Mouse (Mus musculus): ENCODE results near the gene Ppp3ca. TPM values are rescaled to one million over a fixed set of nuclear protein-coding genes. Genes with fewer than 3 reads are reported as not detected.

Ppp3ca gene
- polyA plus RNA-seq, 1 experiment from 2014 or later = 67.2 TPM

GRCm38 (mm10) chr3:136940733-136941601, 271.0 kb downstream of the Ppp3ca start:
- no peak overlapping the region for H3K4me3 ChIP-seq (ENCODE audit: control insufficient read depth in 1 of 2, insufficient read depth in 1 of 2, low read depth in 1 of 2, low read length in 2 of 2)
- H3K9ac ChIP-seq (ENCODE audit: low read length) = no peak overlapping the region
- no peaks in the 10 kb centered on the region for H3K4me1 ChIP-seq (ENCODE audit: control insufficient read depth in 2 of 2, insufficient read depth in 2 of 2, low read length in 2 of 2)
- H3K9me3 ChIP-seq (ENCODE audit: control insufficient read depth, low read length) = no peaks in the 10 kb centered on the region
- no peaks in the 10 kb centered on the region for H3K27me3 ChIP-seq (ENCODE audit: control insufficient read depth, insufficient read depth, low read length)
- WGBS = 56% methylated on average over 7 of the region's 7 CpGs
- H3K4me2 ChIP-seq (ENCODE audit: low read length) = no peak overlapping the region
- no peak for ATAC-seq (ENCODE audit: insufficient number of reproducible peaks, insufficient read depth, low FRiP score, low read depth)
- peaks cover 13% of the 10 kb centered on the region; the same call in 1 of the 2 replicates for H3K36me3 ChIP-seq (ENCODE audit: control insufficient read depth, insufficient read depth, low read length)
- no peak overlapping the region for H3K27ac ChIP-seq (replicated peaks in 1 of 2; ENCODE audit: control insufficient read depth in 1 of 2, insufficient read depth in 1 of 2, low read depth in 2 of 2, low read length in 2 of 2)

GRCm38 (mm10) chr3:136941602-136941926, 271.6 kb downstream of the Ppp3ca start:
- Histone ChIP-seq H3K9me3 (ENCODE audit: control insufficient read depth, low read length) (no peaks in the 10 kb centered on the region), H3K9ac (ENCODE audit: low read length) (no peak overlapping the region), H3K4me2 (ENCODE audit: low read length) (no peak overlapping the region), H3K4me1 (ENCODE audit: control insufficient read depth in 2 of 2, insufficient read depth in 2 of 2, low read length in 2 of 2) (no peaks in the 10 kb centered on the region), H3K27me3 (ENCODE audit: control insufficient read depth, insufficient read depth, low read length) (no peaks in the 10 kb centered on the region), H3K27ac (replicated peaks in 1 of 2; ENCODE audit: control insufficient read depth in 1 of 2, insufficient read depth in 1 of 2, low read depth in 2 of 2, low read length in 2 of 2) (no peak overlapping the region), H3K36me3 (ENCODE audit: control insufficient read depth, insufficient read depth, low read length) (peaks cover 10% of the 10 kb centered on the region; the same call in 1 of the 2 replicates), H3K4me3 (ENCODE audit: control insufficient read depth in 1 of 2, insufficient read depth in 1 of 2, low read depth in 1 of 2, low read length in 2 of 2) (no peak overlapping the region)
- no peak for ATAC-seq (ENCODE audit: insufficient number of reproducible peaks, insufficient read depth, low FRiP score, low read depth)
- WGBS = 83% methylated on average over 3 of the region's 3 CpGs

DNA sequence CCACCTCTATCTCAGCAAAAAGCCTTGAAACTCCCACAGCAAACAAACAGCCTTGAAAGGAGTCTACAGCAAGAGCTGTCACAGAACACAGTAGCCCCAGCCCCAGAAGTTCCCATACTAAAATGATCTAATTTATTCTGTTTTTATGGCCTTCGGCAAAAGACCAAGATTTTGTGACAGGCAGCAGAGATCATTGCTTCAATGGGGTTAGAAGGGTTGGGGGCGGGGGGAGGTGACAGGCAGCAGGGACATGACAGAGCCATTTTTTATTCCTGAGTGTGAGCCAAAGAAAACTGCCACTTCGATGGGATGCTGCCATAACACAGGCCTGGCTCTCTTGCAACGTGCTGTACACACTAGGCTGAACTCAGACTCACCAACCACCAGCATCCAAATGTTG, 275.6 kb downstream of the Ppp3ca start:
- no peaks in the 10 kb centered on the region for H3K27me3 ChIP-seq (ENCODE audit: control insufficient read depth, insufficient read depth, low read length)
- no peaks in the 10 kb centered on the region for H3K9me3 ChIP-seq (ENCODE audit: control insufficient read depth, low read length)
- ATAC-seq (ENCODE audit: insufficient number of reproducible peaks, insufficient read depth, low FRiP score, low read depth) = no peak
- no peak overlapping the region for H3K4me2 ChIP-seq (ENCODE audit: low read length)
- H3K36me3 ChIP-seq (ENCODE audit: control insufficient read depth, insufficient read depth, low read length) = no peaks in the 10 kb centered on the region
- H3K27ac ChIP-seq (replicated peaks in 1 of 2; ENCODE audit: control insufficient read depth in 1 of 2, insufficient read depth in 1 of 2, low read depth in 2 of 2, low read length in 2 of 2) = no peak overlapping the region
- no peak overlapping the region for H3K9ac ChIP-seq (ENCODE audit: low read length)
- 74% methylated on average over 4 of the region's 4 CpGs for WGBS
- H3K4me1 ChIP-seq (ENCODE audit: control insufficient read depth in 2 of 2, insufficient read depth in 2 of 2, low read length in 2 of 2) = no peaks in the 10 kb centered on the region
- no peak overlapping the region for H3K4me3 ChIP-seq (ENCODE audit: control insufficient read depth in 1 of 2, insufficient read depth in 1 of 2, low read depth in 1 of 2, low read length in 2 of 2)

DNA sequence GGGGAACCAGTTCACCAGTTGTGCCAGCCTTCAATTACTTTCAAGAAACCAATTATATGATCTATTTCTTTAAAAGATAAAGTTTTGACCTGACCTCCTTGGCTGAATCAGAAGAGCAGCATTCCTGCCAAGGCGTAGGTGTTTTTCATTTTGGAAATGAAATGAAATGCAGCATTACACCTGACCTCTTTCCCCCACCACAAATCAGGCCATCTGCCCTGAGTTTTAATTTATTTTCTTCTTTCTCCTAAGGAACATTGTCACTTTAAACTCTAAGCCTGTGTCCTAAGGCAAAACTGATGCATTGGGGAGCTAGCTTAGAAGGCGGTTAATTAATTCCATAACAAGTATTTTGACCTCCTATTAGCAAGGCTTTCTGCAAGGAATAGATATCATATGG, 276.7 kb downstream of the Ppp3ca start:
- Histone ChIP-seq H3K4me2 (ENCODE audit: low read length) (no peak overlapping the region), H3K27ac (replicated peaks in 1 of 2; ENCODE audit: control insufficient read depth in 1 of 2, insufficient read depth in 1 of 2, low read depth in 2 of 2, low read length in 2 of 2) (no peak overlapping the region), H3K9me3 (ENCODE audit: control insufficient read depth, low read length) (no peaks in the 10 kb centered on the region), H3K4me1 (ENCODE audit: control insufficient read depth in 2 of 2, insufficient read depth in 2 of 2, low read length in 2 of 2) (no peaks in the 10 kb centered on the region), H3K27me3 (ENCODE audit: control insufficient read depth, insufficient read depth, low read length) (no peaks in the 10 kb centered on the region), H3K36me3 (ENCODE audit: control insufficient read depth, insufficient read depth, low read length) (no peaks in the 10 kb centered on the region), H3K4me3 (ENCODE audit: control insufficient read depth in 1 of 2, insufficient read depth in 1 of 2, low read depth in 1 of 2, low read length in 2 of 2) (no peak overlapping the region), H3K9ac (ENCODE audit: low read length) (no peak overlapping the region)
- ATAC-seq (ENCODE audit: insufficient number of reproducible peaks, insufficient read depth, low FRiP score, low read depth) = no peak
- WGBS = 90% methylated on average over 2 of the region's 2 CpGs

- Histone ChIP-seq H3K4me1 (ENCODE audit: control insufficient read depth in 2 of 2, insufficient read depth in 2 of 2, low read length in 2 of 2) (no peaks in the 10 kb centered on the region), H3K36me3 (ENCODE audit: control insufficient read depth, insufficient read depth, low read length) (no peaks in the 10 kb centered on the region), H3K27ac (replicated peaks in 1 of 2; ENCODE audit: control insufficient read depth in 1 of 2, insufficient read depth in 1 of 2, low read depth in 2 of 2, low read length in 2 of 2) (no peak overlapping the region), H3K9ac (ENCODE audit: low read length) (no peak overlapping the region), H3K4me2 (ENCODE audit: low read length) (no peak overlapping the region), H3K9me3 (ENCODE audit: control insufficient read depth, low read length) (no peaks in the 10 kb centered on the region), H3K27me3 (ENCODE audit: control insufficient read depth, insufficient read depth, low read length) (no peaks in the 10 kb centered on the region), H3K4me3 (ENCODE audit: control insufficient read depth in 1 of 2, insufficient read depth in 1 of 2, low read depth in 1 of 2, low read length in 2 of 2) (no peak overlapping the region)
- no peak for ATAC-seq (ENCODE audit: insufficient number of reproducible peaks, insufficient read depth, low FRiP score, low read depth)
- 82% methylated on average over 4 of the region's 4 CpGs for WGBS
These were observed 278.2 kb downstream of the Ppp3ca start for GRCm38 (mm10) chr3:136948142-136948541.

GRCm38 (mm10) chr3:136951792-136952191, 281.9 kb downstream of the Ppp3ca start:
- ATAC-seq (ENCODE audit: insufficient number of reproducible peaks, insufficient read depth, low FRiP score, low read depth) = no peak
- Histone ChIP-seq H3K9me3 (ENCODE audit: control insufficient read depth, low read length) (no peaks in the 10 kb centered on the region), H3K27me3 (ENCODE audit: control insufficient read depth, insufficient read depth, low read length) (no peaks in the 10 kb centered on the region), H3K4me3 (ENCODE audit: control insufficient read depth in 1 of 2, insufficient read depth in 1 of 2, low read depth in 1 of 2, low read length in 2 of 2) (no peak overlapping the region), H3K4me2 (ENCODE audit: low read length) (no peak overlapping the region), H3K27ac (replicated peaks in 1 of 2; ENCODE audit: control insufficient read depth in 1 of 2, insufficient read depth in 1 of 2, low read depth in 2 of 2, low read length in 2 of 2) (no peak overlapping the region), H3K36me3 (ENCODE audit: control insufficient read depth, insufficient read depth, low read length) (no peaks in the 10 kb centered on the region), H3K4me1 (ENCODE audit: control insufficient read depth in 2 of 2, insufficient read depth in 2 of 2, low read length in 2 of 2) (no peaks in the 10 kb centered on the region), H3K9ac (ENCODE audit: low read length) (no peak overlapping the region)
- WGBS = 63% methylated on average over 1 of the region's 1 CpGs

DNA sequence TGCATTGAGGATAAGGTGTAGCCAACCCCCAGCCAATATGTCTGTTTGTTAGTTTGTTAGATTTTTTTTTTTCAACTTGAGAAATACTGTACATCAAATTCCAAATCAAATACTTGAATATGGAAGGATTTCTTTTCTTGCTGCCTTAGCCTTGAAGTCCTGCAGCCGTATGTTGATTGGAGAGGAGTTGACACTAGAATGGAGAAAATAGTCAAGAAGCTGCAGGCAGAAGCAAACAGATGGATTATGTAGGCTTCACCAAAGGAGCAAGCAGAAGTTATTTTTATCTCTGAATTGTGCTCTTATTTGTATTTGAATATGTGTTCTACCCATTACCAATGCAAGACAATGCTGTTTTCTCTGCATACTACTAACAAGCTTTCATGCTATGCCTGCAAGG, 282.9 kb downstream of the Ppp3ca start:
- H3K36me3 ChIP-seq (ENCODE audit: control insufficient read depth, insufficient read depth, low read length) = no peaks in the 10 kb centered on the region
- H3K9ac ChIP-seq (ENCODE audit: low read length) = no peak overlapping the region
- WGBS = 84% methylated on average over 1 of the region's 1 CpGs
- no peaks in the 10 kb centered on the region for H3K4me1 ChIP-seq (ENCODE audit: control insufficient read depth in 2 of 2, insufficient read depth in 2 of 2, low read length in 2 of 2)
- no peaks in the 10 kb centered on the region for H3K27me3 ChIP-seq (ENCODE audit: control insufficient read depth, insufficient read depth, low read length)
- H3K4me2 ChIP-seq (ENCODE audit: low read length) = no peak overlapping the region
- ATAC-seq (ENCODE audit: insufficient number of reproducible peaks, insufficient read depth, low FRiP score, low read depth) = no peak
- no peak overlapping the region for H3K4me3 ChIP-seq (ENCODE audit: control insufficient read depth in 1 of 2, insufficient read depth in 1 of 2, low read depth in 1 of 2, low read length in 2 of 2)
- no peak overlapping the region for H3K27ac ChIP-seq (replicated peaks in 1 of 2; ENCODE audit: control insufficient read depth in 1 of 2, insufficient read depth in 1 of 2, low read depth in 2 of 2, low read length in 2 of 2)
- H3K9me3 ChIP-seq (ENCODE audit: control insufficient read depth, low read length) = no peaks in the 10 kb centered on the region

GRCm38 (mm10) chr3:136955043-136955442, 285.1 kb downstream of the Ppp3ca start:
- ATAC-seq (ENCODE audit: insufficient number of reproducible peaks, insufficient read depth, low FRiP score, low read depth) = no peak

More at GRCm38 (mm10) chr3:136955043-136955442, 285.1 kb downstream of the Ppp3ca start:
- Histone ChIP-seq H3K4me1 (ENCODE audit: control insufficient read depth in 2 of 2, insufficient read depth in 2 of 2, low read length in 2 of 2) (no peaks in the 10 kb centered on the region), H3K9ac (ENCODE audit: low read length) (no peak overlapping the region), H3K4me2 (ENCODE audit: low read length) (no peak overlapping the region), H3K9me3 (ENCODE audit: control insufficient read depth, low read length) (no peaks in the 10 kb centered on the region), H3K27ac (replicated peaks in 1 of 2; ENCODE audit: control insufficient read depth in 1 of 2, insufficient read depth in 1 of 2, low read depth in 2 of 2, low read length in 2 of 2) (no peak overlapping the region), H3K36me3 (ENCODE audit: control insufficient read depth, insufficient read depth, low read length) (no peaks in the 10 kb centered on the region), H3K4me3 (ENCODE audit: control insufficient read depth in 1 of 2, insufficient read depth in 1 of 2, low read depth in 1 of 2, low read length in 2 of 2) (no peak overlapping the region), H3K27me3 (ENCODE audit: control insufficient read depth, insufficient read depth, low read length) (no peaks in the 10 kb centered on the region)
- WGBS = 82% methylated on average over 2 of the region's 2 CpGs

Data from heart, embryonic 14.5 days (tissue).